Mouse (Mus musculus) heart, embryonic 11.5 days (tissue): Measurements from ENCODE around the gene Chrng. TPM values are rescaled to one million over a fixed set of nuclear protein-coding genes. Genes with fewer than 3 reads are reported as not detected.

Experiments used
- ATAC-seq: fragments of 200-750 bp; cut with Nextera tagmentation; replicated peaks from 2 replicates; pipeline ENCODE4 v1.8.0; 2017; ENCODE audit warnings: moderate library complexity; ENCODE audit not compliant: insufficient number of reproducible peaks, low FRiP score, low TSS enrichment
- H3K27ac ChIP-seq: fragments of 300-500 bp; sonication (generic); 2 replicates; pipeline ENCODE4 v1.5.1; 2014; ENCODE audit warnings: mild to moderate bottlenecking, low read depth, low read length
- H3K27me3 ChIP-seq: fragments of 300-500 bp; sonication (generic); 2 replicates; pipeline ENCODE4 v1.6.1; 2014; ENCODE audit warnings: mild to moderate bottlenecking, low read length, mixed read lengths; ENCODE audit not compliant: control insufficient read depth, insufficient read depth
- H3K36me3 ChIP-seq: fragments of 300-500 bp; sonication (generic); 2 replicates; pipeline ENCODE4 v1.6.1; 2014; ENCODE audit warnings: mild to moderate bottlenecking, low read length, moderate library complexity, mixed read lengths; ENCODE audit not compliant: control insufficient read depth, insufficient read depth
- H3K4me1 ChIP-seq: fragments of 300-500 bp; sonication (generic); 2 replicates; pipeline ENCODE4 v1.6.1; 2014; ENCODE audit warnings: low read length; ENCODE audit not compliant: control insufficient read depth, insufficient read depth
- H3K4me2 ChIP-seq: fragments of 300-500 bp; sonication (generic); 2 replicates; pipeline ENCODE4 v1.6.1; 2014; ENCODE audit warnings: mild to moderate bottlenecking, moderate library complexity
- H3K4me3 ChIP-seq: fragments of 300-500 bp; sonication (generic); 2 replicates; pipeline ENCODE4 v1.5.1; 2014; ENCODE audit warnings: low read depth, low read length
- H3K9ac ChIP-seq: fragments of 300-500 bp; sonication (generic); 2 replicates; pipeline ENCODE4 v1.6.1; 2014; ENCODE audit warnings: mild to moderate bottlenecking, low read depth, low read length, moderate library complexity
- H3K9me3 ChIP-seq: fragments of 300-500 bp; sonication (generic); replicated peaks from 2 replicates; pipeline ENCODE4 v1.6.1; 2016; ENCODE audit warnings: low read length; ENCODE audit not compliant: control insufficient read depth
- WGBS: fragments of 180-500 bp; shearing (Covaris S2); extraction: QIAGEN DNeasy Blood & Tissue Kit; methylation state at CpG from one replicate; pipeline ENCODE4 v1.1.7; 2014; ENCODE audit not compliant: insufficient replicate concordance; 5-methylcytosine and 5-hydroxymethylcytosine counted together
- polyA plus RNA-seq: library from polyadenylated mRNA; unstranded; fragments of >200 nt; fragmentation: Nextera tagmentation; extraction: Ambion mirVana; gene quantifications from 2 replicates; pipeline ENCODE4 v1.2.1, GENCODE M21; 2014

The Chrng gene
- polyA plus RNA-seq, 1 experiment from 2014 or later = 1.5 TPM

DNA sequence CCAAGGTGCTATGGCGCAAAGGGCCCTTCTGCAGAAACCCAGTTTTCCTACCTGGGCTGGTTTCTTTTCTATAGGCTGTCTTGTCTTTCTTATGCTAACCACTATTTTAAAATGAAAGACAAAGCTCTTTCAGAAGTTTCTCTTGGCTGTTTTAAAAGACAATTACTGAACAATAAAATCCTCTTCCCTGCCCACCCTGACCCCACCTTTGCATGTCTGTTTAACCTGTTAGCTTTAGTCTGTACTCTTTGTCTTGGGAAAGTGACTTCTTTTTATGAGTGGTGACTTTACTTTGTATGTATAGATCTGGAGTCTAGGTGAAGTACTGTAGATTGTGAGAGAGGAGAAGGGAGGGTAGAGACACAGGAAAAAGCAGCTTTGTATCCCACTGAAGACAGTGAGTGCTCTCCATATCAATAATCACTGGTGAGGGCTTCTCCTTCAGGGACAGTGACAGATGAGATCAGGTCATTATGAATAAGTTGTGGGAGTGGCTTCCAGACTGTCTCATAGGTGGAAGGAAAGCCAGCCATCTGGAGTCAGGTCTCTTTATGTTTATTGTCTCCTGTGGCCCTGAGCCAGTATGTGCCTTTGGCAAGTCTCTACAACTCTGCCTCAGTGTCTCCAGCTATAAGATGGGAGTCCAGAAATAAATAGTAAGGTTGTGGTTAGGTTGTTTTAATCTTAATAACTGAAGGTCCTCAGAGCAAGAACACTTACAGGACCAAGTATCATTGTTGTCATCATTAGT is 22.1 kb downstream of the Chrng start:
- Histone ChIP-seq H3K9me3 (no peaks in the 10 kb centered on the region), H3K9ac (no peak overlapping the region), H3K4me2 (no peak overlapping the region), H3K27me3 (no peaks in the 10 kb centered on the region), H3K4me1 (no peaks in the 10 kb centered on the region), H3K27ac (no peak overlapping the region), H3K4me3 (no peak overlapping the region), H3K36me3 (peaks cover 56% of the 10 kb centered on the region)
- no peak for ATAC-seq
- WGBS = 86% methylated on average over 1 of the region's 1 CpGs

DNA sequence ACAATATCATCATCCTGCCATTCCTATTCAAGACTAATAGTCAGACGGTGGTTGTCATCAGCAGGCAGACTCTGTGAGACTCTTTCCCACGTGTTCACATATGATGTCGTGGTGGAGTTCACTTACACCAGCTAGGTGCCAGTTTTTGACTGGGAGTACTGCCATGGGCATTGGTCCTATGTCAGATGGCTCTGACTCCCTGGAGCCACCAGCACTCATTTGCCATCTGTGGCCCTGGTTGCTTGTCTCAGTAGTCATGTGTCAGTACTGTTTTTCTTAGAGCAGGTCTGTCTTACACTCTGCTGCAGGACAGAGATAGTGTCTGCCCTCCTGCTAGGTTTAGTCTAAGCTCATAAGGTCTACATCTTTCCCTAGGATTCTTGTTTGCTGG is 22.7 kb downstream of the Chrng start:
- Histone ChIP-seq H3K4me2 (no peak overlapping the region), H3K27ac (no peak overlapping the region), H3K36me3 (peaks cover 58% of the 10 kb centered on the region), H3K4me3 (no peak overlapping the region), H3K4me1 (no peaks in the 10 kb centered on the region), H3K27me3 (no peaks in the 10 kb centered on the region), H3K9me3 (no peaks in the 10 kb centered on the region), H3K9ac (no peak overlapping the region)
- 88% methylated on average over 3 of the region's 3 CpGs for WGBS
- ATAC-seq = no peak

DNA sequence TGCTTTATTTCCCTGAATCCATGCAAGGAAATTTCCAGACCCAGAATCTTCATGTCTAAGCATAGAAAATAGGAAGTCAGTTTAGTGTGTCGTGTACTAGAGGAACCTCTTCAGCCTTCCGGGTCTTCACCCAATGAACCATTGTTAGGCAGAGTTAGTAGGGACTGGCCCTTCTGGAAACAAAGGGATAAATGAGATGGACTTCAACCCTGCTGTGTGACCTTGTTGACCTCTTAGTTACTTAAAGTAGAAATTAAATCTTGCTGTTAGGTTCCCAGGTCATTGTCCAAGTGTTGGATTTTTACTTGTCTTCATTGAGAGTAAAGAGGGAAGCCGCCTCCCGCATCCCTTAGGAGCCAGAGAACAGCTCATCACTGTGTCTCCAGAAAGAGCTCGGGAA is 26.1 kb downstream of the Chrng start:
- 90% methylated on average over 5 of the region's 5 CpGs for WGBS
- Histone ChIP-seq H3K4me2 (no peak overlapping the region), H3K27ac (no peak overlapping the region), H3K4me1 (no peaks in the 10 kb centered on the region), H3K9me3 (no peaks in the 10 kb centered on the region), H3K9ac (no peak overlapping the region), H3K4me3 (no peak overlapping the region), H3K36me3 (peaks cover 41% of the 10 kb centered on the region), H3K27me3 (no peaks in the 10 kb centered on the region)
- no peak for ATAC-seq

DNA sequence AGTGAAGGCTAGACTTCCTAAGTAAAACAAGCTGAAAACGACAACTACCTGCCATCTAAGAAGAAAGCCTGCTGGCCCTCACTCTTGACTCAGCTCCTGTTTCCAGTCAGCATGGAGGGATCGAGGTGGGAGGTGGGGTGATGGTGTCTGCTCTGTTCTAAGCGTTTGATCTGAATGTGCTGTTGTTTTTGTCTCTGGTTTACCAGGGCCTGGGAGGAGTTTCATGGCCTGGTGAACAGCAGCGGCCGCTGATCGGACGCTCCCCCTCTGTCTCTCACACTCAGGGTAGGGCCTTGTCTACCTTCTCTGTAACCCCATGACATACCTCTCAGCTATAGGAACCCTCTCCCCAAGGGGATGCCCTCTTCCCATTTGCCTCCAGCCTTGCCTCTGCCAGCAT is 27.7 kb downstream of the Chrng start:
- WGBS = 71% methylated on average over 7 of the region's 7 CpGs
- Histone ChIP-seq H3K4me1 (no peaks in the 10 kb centered on the region), H3K27ac (no peak overlapping the region), H3K27me3 (no peaks in the 10 kb centered on the region), H3K4me3 (no peak overlapping the region), H3K9ac (no peak overlapping the region), H3K9me3 (no peaks in the 10 kb centered on the region), H3K4me2 (no peak overlapping the region), H3K36me3 (peaks cover 30% of the 10 kb centered on the region)
- no peak for ATAC-seq

DNA sequence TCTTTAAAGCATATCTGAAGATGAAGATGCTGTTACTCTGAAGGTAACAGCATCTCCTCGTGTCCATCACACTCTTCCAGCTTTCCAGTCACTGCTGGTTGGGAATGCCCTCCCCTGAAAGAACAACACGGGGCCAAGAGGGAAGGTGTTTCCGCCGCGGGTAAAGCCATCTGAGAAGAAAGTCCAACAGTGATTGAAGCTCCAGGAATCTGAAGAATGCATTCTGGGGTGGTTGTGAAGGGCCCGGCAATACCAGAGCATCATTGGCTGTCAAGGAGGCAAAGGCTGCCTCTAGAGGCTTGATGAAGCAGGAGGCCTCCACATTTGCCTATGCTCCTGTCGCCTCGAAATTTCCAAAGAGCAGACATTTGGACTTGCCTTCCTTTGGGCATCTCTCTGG is 34.6 kb downstream of the Chrng start:
- Histone ChIP-seq H3K4me3 (no peak overlapping the region), H3K36me3 (peaks cover 5% of the 10 kb centered on the region)

DNA sequence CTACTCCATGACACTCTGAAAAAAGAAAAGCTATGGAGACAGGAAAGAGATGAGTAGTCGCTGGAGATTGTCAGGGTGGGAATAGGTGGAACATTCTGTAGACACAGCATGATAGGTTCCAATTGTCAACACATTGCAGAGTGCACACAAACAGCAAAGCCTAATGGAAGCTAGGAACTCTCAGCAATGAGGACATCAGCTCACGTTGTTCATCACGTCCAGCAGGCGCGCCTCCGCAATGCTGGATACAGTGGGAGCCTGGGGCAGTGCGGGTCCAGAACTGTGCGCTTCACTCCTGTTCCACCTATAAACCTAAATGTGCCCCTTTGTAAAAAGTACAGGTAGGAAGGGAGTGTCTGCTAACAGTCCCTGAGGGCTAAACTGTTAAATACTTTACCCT is 38.6 kb downstream of the Chrng start:
- no peak overlapping the region for H3K4me3 ChIP-seq
- H3K4me1 ChIP-seq = 0 out of 2 replicates have a peak, but pooled peaks cover 5% of the 10 kb centered on the region
- no peaks in the 10 kb centered on the region for H3K9me3 ChIP-seq
- H3K9ac ChIP-seq = no peak overlapping the region
- H3K4me2 ChIP-seq = no peak overlapping the region
- H3K27ac ChIP-seq = no peak overlapping the region
- no peaks in the 10 kb centered on the region for H3K27me3 ChIP-seq
- 86% methylated on average over 8 of the region's 8 CpGs for WGBS
- peaks cover 3% of the 10 kb centered on the region for H3K36me3 ChIP-seq
- no peak for ATAC-seq

More for the DNA sequence above, 34.6 kb downstream of the Chrng start:
- 0 out of 2 replicates have a peak, but pooled peaks cover 5% of the 10 kb centered on the region for H3K4me1 ChIP-seq
- no peak overlapping the region for H3K4me2 ChIP-seq
- no peak overlapping the region for H3K27ac ChIP-seq
- H3K9ac ChIP-seq = no peak overlapping the region
- H3K9me3 ChIP-seq = no peaks in the 10 kb centered on the region
- WGBS = 56% methylated on average over 8 of the region's 8 CpGs
- H3K27me3 ChIP-seq = no peaks in the 10 kb centered on the region
- no peak for ATAC-seq

DNA sequence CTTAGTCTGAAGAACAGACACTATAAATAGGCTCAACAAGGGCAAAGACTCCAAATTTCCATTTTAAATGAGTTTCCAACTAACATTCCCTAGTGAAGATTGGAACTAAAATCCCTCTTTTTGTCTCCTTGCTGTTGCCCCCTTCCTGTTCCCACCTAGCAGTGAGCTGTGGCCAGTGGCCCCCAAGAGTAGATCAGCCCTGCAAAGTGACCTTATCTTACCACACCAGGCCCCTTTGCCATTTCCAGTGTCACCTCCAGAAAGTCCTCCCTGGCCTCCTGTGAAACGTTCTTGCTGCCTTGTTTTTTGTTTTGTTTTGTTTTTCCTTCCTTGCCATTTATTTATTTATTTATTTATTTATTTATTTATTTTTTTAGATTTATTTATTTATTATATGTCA is 41.0 kb downstream of the Chrng start:
- H3K27ac ChIP-seq = no peak overlapping the region
- no peaks in the 10 kb centered on the region for H3K4me1 ChIP-seq
- no peaks in the 10 kb centered on the region for H3K9me3 ChIP-seq
- ATAC-seq = no peak; the same call in 1 of the 2 replicates
- H3K4me2 ChIP-seq = no peak overlapping the region
- no peak overlapping the region for H3K4me3 ChIP-seq
- no peaks in the 10 kb centered on the region for H3K27me3 ChIP-seq
- no peak overlapping the region for H3K9ac ChIP-seq
- WGBS = 38% methylated on average over 1 of the region's 1 CpGs
- no peaks in the 10 kb centered on the region for H3K36me3 ChIP-seq

DNA sequence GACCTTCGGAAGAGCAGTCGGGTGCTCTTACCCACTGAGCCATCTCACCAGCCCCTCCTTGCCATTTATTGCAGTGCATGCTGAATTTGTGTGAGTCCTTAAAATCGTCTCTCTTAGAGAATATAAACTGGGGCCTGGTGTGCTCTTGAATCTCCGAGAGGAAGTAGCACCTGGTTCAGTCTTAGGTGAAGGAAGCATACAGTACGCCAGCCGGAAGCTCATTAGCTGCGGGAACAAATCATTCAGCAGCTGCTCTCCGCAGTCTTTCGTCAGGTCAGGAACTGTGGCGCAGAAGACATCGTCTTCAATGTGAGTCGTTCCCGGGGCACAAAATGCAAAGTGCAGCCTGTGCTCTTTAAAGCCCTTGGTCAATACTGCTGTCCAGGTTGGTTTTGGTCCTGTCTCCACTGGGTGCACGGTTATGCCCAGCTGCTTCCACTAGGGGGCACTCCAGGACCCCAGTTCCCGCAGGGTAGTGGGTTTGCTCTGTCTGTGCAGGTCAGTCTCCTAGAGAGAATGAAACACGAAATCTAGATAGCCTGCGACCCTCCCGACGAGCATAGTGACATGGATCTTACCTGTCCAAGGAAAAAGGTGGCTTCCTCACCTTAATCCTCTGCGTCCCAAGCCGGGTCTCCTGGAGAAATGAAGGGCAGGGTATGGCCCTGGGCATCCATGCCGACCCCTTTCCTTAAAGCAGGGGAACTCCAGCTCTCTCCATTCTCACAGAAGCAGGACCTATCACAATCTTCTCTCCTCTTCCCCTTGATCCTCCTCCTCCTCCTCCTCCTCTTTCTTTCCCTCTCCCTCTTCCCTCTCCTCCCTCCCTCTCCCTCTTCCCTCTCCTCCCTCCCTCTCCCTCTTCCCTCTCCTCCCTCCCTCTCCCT is 41.7 kb downstream of the Chrng start:
- H3K36me3 ChIP-seq = no peaks in the 10 kb centered on the region
- H3K4me3 ChIP-seq = no peak overlapping the region
- H3K27me3 ChIP-seq = no peaks in the 10 kb centered on the region
- ATAC-seq = peak; percentile 78
- H3K4me2 ChIP-seq = peak overlapping the region; percentile 47
- H3K4me1 ChIP-seq = no peaks in the 10 kb centered on the region
- 0 out of 2 replicates have a peak overlapping the region, but pooled peaks have one; percentile 28 for H3K9ac ChIP-seq
- H3K9me3 ChIP-seq = no peaks in the 10 kb centered on the region
- H3K27ac ChIP-seq = no peak overlapping the region
- 27% methylated on average over 22 of the region's 22 CpGs for WGBS
